Mouse (Mus musculus) MEL (cell line): ENCODE results near the gene Gm9903. TPM values are rescaled to one million over a fixed set of nuclear protein-coding genes. Genes with fewer than 3 reads are reported as not detected.

ENCODE experiments used
- DNase-seq: peaks from one replicate; pipeline ENCODE4 v3.0.0; 2011; ENCODE audit warnings: low read depth, low spot score
- H3K27ac ChIP-seq: 2 replicates; pipeline ENCODE4 v1.5.1; 2012; ENCODE audit warnings: low read depth, mild to moderate bottlenecking, control low read depth, low read length, moderate library complexity; ENCODE audit not compliant: control insufficient read depth
- H3K27me3 ChIP-seq, 2 experiments: fragments of 150-350 bp in 1 of 2; sonication (generic) in 1 of 2; 2 replicates each; pipeline ENCODE4 v1.6.1; 2012; ENCODE audit warnings: low read length in 2 of 2, mild to moderate bottlenecking in 2 of 2, improper control_type of control experiment in 1 of 2, moderate library complexity in 1 of 2; ENCODE audit not compliant: insufficient read depth in 2 of 2, control insufficient read depth in 1 of 2
- H3K36me3 ChIP-seq, 2 experiments: 2 replicates each; pipeline ENCODE4 v1.6.1; 2012 to 2014; ENCODE audit warnings: low read length in 2 of 2, improper control_type of control experiment in 1 of 2, inconsistent platforms in 1 of 2, mild to moderate bottlenecking in 1 of 2; ENCODE audit not compliant: insufficient read depth in 2 of 2, control insufficient read depth in 1 of 2
- H3K4me1 ChIP-seq, 2 experiments: fragments of 150-350 bp in 1 of 2; sonication (generic) in 1 of 2; 2 replicates each; pipeline ENCODE4 v1.6.1; 2012; ENCODE audit warnings: low read length in 2 of 2, improper control_type of control experiment in 1 of 2, mild to moderate bottlenecking in 1 of 2; ENCODE audit not compliant: insufficient read depth in 2 of 2, control insufficient read depth in 1 of 2
- H3K4me3 ChIP-seq, 2 experiments: fragments of 150-350 bp in 1 of 2; sonication (generic) in 1 of 2; 2 replicates each; pipeline ENCODE4 v1.5.1; 2012; ENCODE audit warnings: low read depth in 2 of 2, low read length in 2 of 2, mild to moderate bottlenecking in 2 of 2, moderate library complexity in 2 of 2, control low read depth in 1 of 2, improper control_type of control experiment in 1 of 2; ENCODE audit not compliant: control insufficient read depth in 1 of 2, insufficient read depth in 1 of 2
- H3K79me2 ChIP-seq: 2 replicates; pipeline ENCODE4 v1.6.1; 2012; ENCODE audit warnings: mild to moderate bottlenecking, low read length, moderate library complexity; ENCODE audit not compliant: control insufficient read depth, poor library complexity, insufficient read depth
- H3K9ac ChIP-seq: 2 replicates; pipeline ENCODE4 v1.6.1; 2012; ENCODE audit warnings: low read depth, mild to moderate bottlenecking, control low read depth, low read length, moderate library complexity; ENCODE audit not compliant: control insufficient read depth, poor library complexity, severe bottlenecking
- H3K9me3 ChIP-seq: fragments of 150-350 bp; sonication (generic); replicated peaks from 2 replicates; pipeline ENCODE4 v1.6.1; 2012; ENCODE audit warnings: mild to moderate bottlenecking, low read length, improper control_type of control experiment, moderate library complexity; ENCODE audit not compliant: insufficient read depth
- BHLHE40 ChIP-seq: IDR thresholded peaks from 2 replicates; pipeline ENCODE4 v1.6.1; 2012; ENCODE audit warnings: low read depth, mild to moderate bottlenecking, inconsistent platforms, low read length, improper control_type of control experiment, borderline replicate concordance
- CHD1 ChIP-seq: IDR thresholded peaks from 2 replicates; pipeline ENCODE4 v1.6.1; 2012; ENCODE audit warnings: low read depth, mild to moderate bottlenecking, inconsistent platforms, low read length, improper control_type of control experiment
- CHD2 ChIP-seq: IDR thresholded peaks from 2 replicates; pipeline ENCODE4 v1.6.1; 2011; ENCODE audit warnings: low read length, improper control_type of control experiment
- ELF1 ChIP-seq: IDR thresholded peaks from 2 replicates; pipeline ENCODE4 v1.6.1; 2014; ENCODE audit warnings: low read depth, mild to moderate bottlenecking, inconsistent platforms, low read length, improper control_type of control experiment, moderate library complexity
- EP300 ChIP-seq, 2 experiments: IDR thresholded peaks; 2 replicates each; pipeline ENCODE4 v1.6.1; 2011; ENCODE audit warnings: improper control_type of control experiment in 2 of 2, low read length in 2 of 2, low read depth in 1 of 2, mild to moderate bottlenecking in 1 of 2
- HCFC1 ChIP-seq: IDR thresholded peaks from 2 replicates; pipeline ENCODE4 v1.6.1; 2012; ENCODE audit warnings: low read depth, mild to moderate bottlenecking, inconsistent platforms, low read length, improper control_type of control experiment, moderate library complexity
- JUND ChIP-seq: IDR thresholded peaks from 2 replicates; pipeline ENCODE4 v1.6.1; 2011; ENCODE audit warnings: low read depth, mild to moderate bottlenecking, improper control_type of control experiment, low read length
- KAT2A ChIP-seq: conservative IDR thresholded peaks from 2 replicates; pipeline ENCODE4 v1.6.1; 2012; ENCODE audit warnings: low read depth, low read length, improper control_type of control experiment, inconsistent platforms
- MAFK ChIP-seq: IDR thresholded peaks from 2 replicates; pipeline ENCODE4 v1.6.1; 2011; ENCODE audit warnings: low read depth, mild to moderate bottlenecking, low read length, improper control_type of control experiment, borderline replicate concordance
- MAX ChIP-seq: IDR thresholded peaks from 2 replicates; pipeline ENCODE4 v1.6.1; 2011; ENCODE audit warnings: low read length, improper control_type of control experiment
- MAZ ChIP-seq: IDR thresholded peaks from 2 replicates; pipeline ENCODE4 v1.6.1; 2012; ENCODE audit warnings: low read depth, mild to moderate bottlenecking, inconsistent platforms, low read length, improper control_type of control experiment
- MEF2A ChIP-seq: IDR thresholded peaks from 2 replicates; pipeline ENCODE4 v1.6.1; 2014; ENCODE audit warnings: low read depth, mild to moderate bottlenecking, inconsistent platforms, low read length, improper control_type of control experiment; ENCODE audit not compliant: poor library complexity, insufficient replicate concordance, severe bottlenecking; ENCODE audit errors: extremely low read depth
- MYB ChIP-seq: IDR thresholded peaks from 2 replicates; pipeline ENCODE4 v1.6.1; 2011; ENCODE audit warnings: mild to moderate bottlenecking, low read depth, low read length, improper control_type of control experiment
- MYC ChIP-seq: IDR thresholded peaks from 2 replicates; pipeline ENCODE4 v1.6.1; 2011; ENCODE audit warnings: low read depth, mild to moderate bottlenecking, low read length, improper control_type of control experiment, moderate library complexity
- NELFE ChIP-seq: IDR thresholded peaks from 2 replicates; pipeline ENCODE4 v1.6.1; 2011; ENCODE audit warnings: low read depth, low read length, improper control_type of control experiment
- NRF1 ChIP-seq: IDR thresholded peaks from 2 replicates; pipeline ENCODE4 v1.6.1; 2014; ENCODE audit warnings: low read depth, mild to moderate bottlenecking, inconsistent platforms, low read length, improper control_type of control experiment, moderate library complexity; ENCODE audit not compliant: poor library complexity, insufficient read depth, severe bottlenecking
- POLR2A ChIP-seq, 2 experiments: IDR thresholded peaks; 2 replicates each; pipeline ENCODE4 v1.6.1; 2011 to 2012; ENCODE audit warnings: low read length in 2 of 2, mild to moderate bottlenecking in 2 of 2, control low read depth in 1 of 2, improper control_type of control experiment in 1 of 2, low read depth in 1 of 2, moderate library complexity in 1 of 2; ENCODE audit not compliant: control insufficient read depth in 1 of 2, insufficient read depth in 1 of 2, poor library complexity in 1 of 2
- POLR2AphosphoS5 ChIP-seq: IDR thresholded peaks from 2 replicates; pipeline ENCODE4 v1.6.1; 2012; ENCODE audit warnings: low read depth, borderline replicate concordance, mild to moderate bottlenecking, inconsistent platforms, low read length, moderate library complexity, mixed read lengths
- RCOR1 ChIP-seq: IDR thresholded peaks from 2 replicates; pipeline ENCODE4 v1.6.1; 2012; ENCODE audit warnings: low read depth, mild to moderate bottlenecking, inconsistent platforms, low read length, improper control_type of control experiment
- TAL1 ChIP-seq: IDR thresholded peaks from 2 replicates; pipeline ENCODE4 v1.6.1; 2012; ENCODE audit warnings: mild to moderate bottlenecking, inconsistent platforms, low read length, moderate library complexity, mixed read lengths
- TBP ChIP-seq: IDR thresholded peaks from 2 replicates; pipeline ENCODE4 v1.8.0; 2011; ENCODE audit warnings: low read depth, low read length, improper control_type of control experiment
- TCF12 ChIP-seq: IDR thresholded peaks from 2 replicates; pipeline ENCODE4 v1.6.1; 2014; ENCODE audit warnings: low read depth, mild to moderate bottlenecking, inconsistent platforms, low read length, improper control_type of control experiment, moderate library complexity
- UBTF ChIP-seq: IDR thresholded peaks from 2 replicates; pipeline ENCODE4 v1.6.1; 2012; ENCODE audit warnings: low read depth, mild to moderate bottlenecking, inconsistent platforms, low read length, improper control_type of control experiment, moderate library complexity, borderline replicate concordance; ENCODE audit not compliant: insufficient read depth
- USF1 ChIP-seq: IDR thresholded peaks from 2 replicates; pipeline ENCODE4 v1.6.1; 2014; ENCODE audit warnings: low read depth, mild to moderate bottlenecking, inconsistent platforms, low read length, improper control_type of control experiment, moderate library complexity
- ZC3H11A ChIP-seq: IDR thresholded peaks from 2 replicates; pipeline ENCODE4 v1.6.1; 2012; ENCODE audit warnings: low read depth, mild to moderate bottlenecking, inconsistent platforms, low read length, improper control_type of control experiment
- ZKSCAN1 ChIP-seq: IDR thresholded peaks from 2 replicates; pipeline ENCODE4 v1.6.1; 2012; ENCODE audit warnings: low read depth, mild to moderate bottlenecking, inconsistent platforms, low read length, improper control_type of control experiment, moderate library complexity
- polyA plus RNA-seq, 2 experiments: library from polyadenylated mRNA; stranded (reverse) in 1 of 2; unstranded in 1 of 2; fragments of >175 nt in 1 of 2; fragments of >200 nt in 1 of 2; gene quantifications; 2 replicates each; pipeline versions ENCODE4 v1.2.1 to v1.2.4; 2012; ENCODE audit warnings: low replicate concordance in 2 of 2, low read depth in 1 of 2; ENCODE audit not compliant: insufficient read length in 2 of 2, insufficient read depth in 1 of 2, missing spikeins in 1 of 2
- total RNA-seq: library from RNA; depleted of rRNA; stranded (reverse); fragments of 300-350 nt; gene quantifications from 2 replicates; pipeline ENCODE4 v1.2.3, GENCODE M21; 2012

The Gm9903 gene
- total and polyA plus RNA-seq, 3 experiments: 0.19 to 0.36 TPM; not detected in 1

DNA sequence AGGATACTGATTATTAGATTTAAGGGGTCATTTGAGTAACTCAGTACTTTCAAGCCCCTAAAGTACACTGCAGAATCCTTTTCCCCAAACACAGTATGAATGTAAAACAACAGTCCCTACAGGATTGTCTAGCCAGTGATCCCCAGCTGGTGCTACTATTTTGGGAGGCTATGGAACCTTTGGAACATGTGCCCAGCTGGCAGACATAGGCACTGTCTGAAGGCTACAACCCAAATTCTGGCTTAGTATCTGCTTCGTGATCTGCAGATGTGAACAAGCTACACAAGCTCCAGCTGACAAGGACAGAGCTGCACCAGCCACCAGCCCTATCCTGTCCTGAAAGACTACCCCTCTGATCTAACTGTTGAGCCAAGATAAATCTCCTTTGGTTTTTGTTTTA is 2.8 kb downstream of the Gm9903 start:
- Histone ChIP-seq H3K9ac (no peak overlapping the region), H3K9me3 (no peaks in the 10 kb centered on the region), H3K79me2 (peaks cover 12% of the 10 kb centered on the region), H3K27me3 (no peaks in the 10 kb centered on the region), H3K36me3 (peaks cover 0 to 6% of the 10 kb centered on the region in 2 experiments; a peak in 2 of 4 replicates), H3K27ac (no peak overlapping the region), H3K4me1 (peaks cover 7 to 13% of the 10 kb centered on the region in 2 experiments; a peak in 3 of 4 replicates), H3K4me3 (no peak overlapping the region)
- TF ChIP-seq POLR2A (IDR thresholded peaks at IDR 0.05; ENCODE audit: control insufficient read depth in 1 of 2, insufficient read depth in 1 of 2, low read depth in 1 of 2, low read length in 2 of 2, poor library complexity in 1 of 2) (no peak), MAZ (no peak), NELFE (no peak), ZC3H11A (no peak), NRF1 (no peak), JUND (no peak), RCOR1 (no peak), EP300 (IDR thresholded peaks at IDR 0.05; ENCODE audit: low read depth in 1 of 2, low read length in 2 of 2) (no peak), ELF1 (no peak), CHD2 (no peak), MAX (no peak), POLR2AphosphoS5 (no peak), MEF2A (no peak), USF1 (no peak), BHLHE40 (no peak), CHD1 (no peak), TAL1 (no peak)
- DNase-seq: no peak

- Histone ChIP-seq H3K27ac (no peak overlapping the region), H3K4me3 (no peak overlapping the region), H3K9me3 (no peaks in the 10 kb centered on the region), H3K27me3 (no peaks in the 10 kb centered on the region), H3K36me3 (peaks cover 3 to 7% of the 10 kb centered on the region in 2 experiments), H3K79me2 (no peaks in the 10 kb centered on the region), H3K4me1 (peaks cover 3 to 11% of the 10 kb centered on the region in 2 experiments; a peak in 3 of 4 replicates), H3K9ac (no peak overlapping the region)
- no peak for DNase-seq
- TF ChIP-seq TAL1: no peak
- no peak for TF ChIP-seq TCF12
- TF ChIP-seq MYC: no peak
- no peak for TF ChIP-seq ZKSCAN1
- no peak for TF ChIP-seq HCFC1
- TF ChIP-seq BHLHE40: no peak
- TF ChIP-seq ZC3H11A: no peak
- no peak for TF ChIP-seq RCOR1
- no peak for TF ChIP-seq MAFK
- TF ChIP-seq MEF2A: no peak
- no peak for TF ChIP-seq JUND
- TF ChIP-seq KAT2A: no peak
- no peak for TF ChIP-seq TBP
- no peak for TF ChIP-seq MYB
- TF ChIP-seq UBTF: no peak
These were observed 5.6 kb downstream of the Gm9903 start for GRCm38 (mm10) chr5:33635361-33635760.
